Mouse (Mus musculus) layer of hippocampus, adult 8-10 months (tissue): Measurements from ENCODE around the gene Eif3k. TPM values are rescaled to one million over a fixed set of nuclear protein-coding genes. Genes with fewer than 3 reads are reported as not detected.

Source experiments
- DNase-seq, 2 experiments: peaks; one replicate each; pipeline ENCODE4 v3.0.0; 2022; ENCODE audit warnings: low spot score in 2 of 2
- total RNA-seq, 4 experiments: library from RNA; stranded (reverse); gene quantifications; 2 replicates each; pipeline ENCODE4 v1.2.4; 2022

The Eif3k gene
- total RNA-seq, result 100 to 1,000 TPM; 182 to 214 (median 197) TPM

- peak; percentile 99 for DNase-seq
These were observed at the start of gene Eif3k, which contains the start of gene Map4k1 for GRCm38 (mm10) chr7:28981651-28982273. Eif3k (minus strand) TSS chr7:28981864. Map4k1 (plus strand) TSS chr7:28982050.

- no peak for DNase-seq
These were observed 48.3 kb upstream of the Eif3k start for GRCm38 (mm10) chr7:29029690-29030656.

- DNase-seq, result no peak
These were observed 47.1 kb upstream of the Eif3k start for GRCm38 (mm10) chr7:29028761-29029160.

GRCm38 (mm10) chr7:29026811-29027210 lies 45.1 kb upstream of the Eif3k start:
- no peak for DNase-seq

GRCm38 (mm10) chr7:29026195-29026594 lies 44.5 kb upstream of the Eif3k start:
- no peak for DNase-seq

GRCm38 (mm10) chr7:29025566-29025965 lies 43.9 kb upstream of the Eif3k start:
- DNase-seq, result no peak

- no peak for DNase-seq
These were observed 41.9 kb upstream of the Eif3k start for GRCm38 (mm10) chr7:29023514-29023913.

- DNase-seq, result no peak
These were observed 40.8 kb upstream of the Eif3k start for GRCm38 (mm10) chr7:29022479-29022878.

- DNase-seq, result no peak
These were observed 38.0 kb upstream of the Eif3k start for GRCm38 (mm10) chr7:29019447-29020220.

- DNase-seq, result no peak
These were observed 35.6 kb upstream of the Eif3k start for GRCm38 (mm10) chr7:29017222-29017621.

GRCm38 (mm10) chr7:29016440-29016839 lies 34.8 kb upstream of the Eif3k start:
- no peak for DNase-seq

GRCm38 (mm10) chr7:29014984-29015383 lies 33.3 kb upstream of the Eif3k start:
- no peak for DNase-seq

- no peak for DNase-seq
These were observed 27.1 kb upstream of the Eif3k start for GRCm38 (mm10) chr7:29008714-29009113.

- DNase-seq, result no peak
These were observed 26.5 kb upstream of the Eif3k start for GRCm38 (mm10) chr7:29008171-29008570.

GRCm38 (mm10) chr7:29007224-29008101 lies 25.8 kb upstream of the Eif3k start:
- no peak for DNase-seq

GRCm38 (mm10) chr7:29000651-29001605 lies 19.3 kb upstream of the Eif3k start:
- DNase-seq, result no peak

- no peak for DNase-seq
These were observed 11.7 kb upstream of the Eif3k start for GRCm38 (mm10) chr7:28993402-28993801.

- DNase-seq, result no peak
These were observed 11.3 kb upstream of the Eif3k start for GRCm38 (mm10) chr7:28992997-28993396.

GRCm38 (mm10) chr7:28991616-28992015 lies 10.0 kb upstream of the Eif3k start:
- DNase-seq, result no peak
